Mouse (Mus musculus): ENCODE data around the gene Gipr.

DNA sequence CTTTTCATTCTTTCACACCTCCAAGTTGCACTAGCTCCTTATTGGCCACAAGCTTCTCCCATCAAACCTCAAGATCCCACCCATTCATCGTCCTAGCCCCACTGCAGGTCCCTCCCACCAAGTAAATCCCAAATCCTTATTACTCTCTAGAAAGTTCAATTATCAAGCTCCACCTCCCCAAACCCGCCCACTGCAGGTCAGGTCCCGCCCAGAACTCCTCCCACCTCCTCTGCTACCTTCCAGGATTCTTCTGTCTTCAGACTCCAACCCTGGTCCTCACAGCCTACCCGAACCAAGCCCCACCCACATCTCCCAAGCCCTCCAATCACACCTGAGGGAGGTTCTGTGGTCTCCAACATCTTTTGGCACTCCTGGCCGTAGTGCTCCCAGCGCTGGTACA is 1.7 kb downstream of the Gipr start:
- no peak for TF ChIP-seq POLR2A (IDR thresholded peaks at IDR 0.05; ENCODE audit: low read depth, low read length)
- no peak for TF ChIP-seq CTCF (IDR thresholded peaks at IDR 0.05; ENCODE audit: extremely low read depth, insufficient read depth, insufficient read length, insufficient replicate concordance)

Measured in spleen, adult 2 months (tissue).